Mouse (Mus musculus): ENCODE results near the gene Bcl2a1d.
"Not testable (repeated sequence)": the region's sequence is repeated elsewhere in the genome, so short reads cannot be mapped to it uniquely, and the experiment has no call there.

- TF ChIP-seq CTCF, POLR2A (IDR thresholded peaks at IDR 0.05; ENCODE audit: insufficient read depth, low read depth, low read length): not testable (repeated sequence)
Measured at GRCm38 (mm10) chr9:88735289-88735688, 3.6 kb upstream of the Bcl2a1d start.
